Mouse (Mus musculus) megakaryocyte, embryonic 14.5 days (primary cell): ENCODE data around the gene Dbndd2.

Experiments
- FLI1 ChIP-seq: IDR thresholded peaks from 2 replicates; pipeline ENCODE4 v1.6.1; 2012; ENCODE audit warnings: low read length, inconsistent platforms, mixed read lengths
- GATA1 ChIP-seq: IDR thresholded peaks from 3 replicates; pipeline ENCODE4 v1.6.1; 2012; ENCODE audit warnings: mixed read lengths, low read length, inconsistent platforms, borderline replicate concordance

- TF ChIP-seq GATA1 (no peak), FLI1 (no peak)
These were observed 31.1 kb upstream of the Dbndd2 start for GRCm38 (mm10) chr2:164454846-164455245.
